In the genomic region with DNA sequence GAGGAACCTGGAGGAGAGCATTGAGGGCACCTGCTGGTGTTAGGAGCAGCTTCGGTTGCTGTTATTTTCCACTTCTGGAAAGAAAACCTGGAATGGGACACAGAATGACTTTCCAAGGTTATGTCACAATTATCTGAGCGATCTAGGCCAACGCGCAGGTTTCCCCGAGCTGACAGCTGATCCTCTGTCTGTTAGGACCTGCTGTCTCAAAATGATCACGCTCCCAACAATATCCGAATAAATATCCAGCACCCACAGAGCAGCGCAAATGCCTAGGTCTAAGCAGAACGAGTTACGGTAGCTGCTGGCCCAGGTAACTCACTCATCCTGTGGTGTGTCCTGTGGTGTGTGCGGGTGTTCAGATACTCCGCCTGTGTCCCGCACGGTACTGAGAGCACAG, we compare ENCODE assay signal across 24 mouse cellular contexts.
DNase-seq lines count a peak whose midpoint lies in the region; ATAC-seq and TF ChIP-seq lines count a peak whose summit lies in the region.
"Had no signal": no experiment of that assay in that cellular context is flagged by ENCODE, and none has a peak within 500 bp of the region (broad histone marks: within the 10 kb centered on the region; RNA-seq: fewer than 3 reads in every experiment).

No protein-coding gene starts in this region.

- H3K4me3 ChIP-seq in layer of hippocampus, adult 2 months, result no peak overlapping the region
- H3K4me3 ChIP-seq: forebrain, embryonic 10.5 days; forebrain, embryonic 13.5 days; heart, adult 2 months; heart, embryonic 10.5 days; heart, embryonic 13.5 days had no signal

- TF ChIP-seq CTCF in layer of hippocampus, adult 2 months (conservative IDR thresholded peaks at IDR 0.05), result no peak

- peak overlapping the region; percentile 28; the same call in 1 of the 2 replicates for H3K27ac ChIP-seq in layer of hippocampus, adult 2 months
- H3K27ac ChIP-seq: forebrain, embryonic 10.5 days; forebrain, embryonic 13.5 days; heart, adult 2 months; heart, embryonic 10.5 days; heart, embryonic 13.5 days; hindbrain, embryonic 14.5 days; hindbrain, postnatal 0 days had no signal

- DNase-seq in cerebellum, postnatal 36 days, result no peak
- DNase-seq in cerebellum, adult 9-10 months, result peak; percentile 68
- no peak for DNase-seq in cerebellum, adult 8-10 months
- DNase-seq in layer of hippocampus, adult 2 months (ENCODE audit: low spot score in 2 of 2), result peak in 1 of 2 experiments; percentile 31
- no peak for DNase-seq in layer of hippocampus, adult 9-10 months (ENCODE audit: low spot score)
- peak; percentile 57 for DNase-seq in brain, adult 2 months (ENCODE audit: low read depth, low spot score)
- DNase-seq: adrenal gland, adult 8-10 months; adrenal gland, postnatal 25 days; gastrocnemius, postnatal 10 days; gastrocnemius, postnatal 36 days; heart, adult 2 months; heart, postnatal 14 days; heart, postnatal 4 days had no signal

- peak; percentile 57; the same call in 1 of the 2 replicates for ATAC-seq in cerebellum, adult (ENCODE audit: insufficient number of reproducible peaks, low FRiP score, low TSS enrichment)
- ATAC-seq: activated CD4-positive, CD25-positive, alpha-beta regulatory T cell, adult 4 months; forebrain, embryonic 13.5 days; forebrain, embryonic 16.5 days; hindbrain, postnatal 0 days; inflammation-experienced regulatory T-cells, adult 6 months; intestine, embryonic 16.5 days had no signal

Comparison
In these comparisons a context has a peak if more than half of its experiments do, and no peak if none do; other contexts are left out.
1. DNase-seq: peak in cerebellum, adult 9-10 months (single experiment) and brain, adult 2 months (single experiment); none in cerebellum, postnatal 36 days (0 of 2), cerebellum, adult 8-10 months (single experiment) and layer of hippocampus, adult 9-10 months (single experiment).